Mouse (Mus musculus): Measurements from ENCODE around the gene Ubl3. TPM values are rescaled to one million over a fixed set of nuclear protein-coding genes. Genes with fewer than 3 reads are reported as not detected.

The Ubl3 gene
- polyA plus RNA-seq, 1 experiment from 2014 or later, result 104 TPM

DNA sequence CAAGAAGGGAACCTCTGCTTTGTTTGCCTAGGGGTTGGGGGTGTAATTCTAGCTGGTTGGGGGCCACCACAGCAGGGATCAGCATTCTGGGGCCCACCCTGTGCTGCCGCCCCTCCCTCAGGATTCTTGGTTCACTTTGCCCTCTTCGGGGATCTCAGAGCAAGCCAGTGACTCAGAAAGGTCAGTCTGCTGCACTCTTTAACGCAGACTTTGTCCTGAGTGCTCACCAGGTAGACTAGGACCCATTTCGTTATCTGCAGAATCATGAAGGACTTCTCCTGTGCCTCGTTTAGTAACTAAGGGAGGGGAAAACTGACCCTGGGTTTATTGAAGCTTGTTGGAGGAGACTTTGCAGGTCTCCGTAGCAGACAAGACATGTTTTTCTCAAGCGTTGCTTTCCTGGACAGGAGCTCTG, 38.9 kb upstream of the Ubl3 start:
- no peak for TF ChIP-seq CTCF (IDR thresholded peaks at IDR 0.05; ENCODE audit: low read depth)
- Histone ChIP-seq H3K4me3 (replicated peaks; ENCODE audit: low read depth, low read length) (no peak overlapping the region), H3K9ac (ENCODE audit: low read depth, low read length) (no peak overlapping the region), H3K4me2 (ENCODE audit: low read length) (no peak overlapping the region), H3K4me1 (replicated peaks; ENCODE audit: insufficient read depth, low read length) (no peaks in the 10 kb centered on the region), H3K9me3 (replicated peaks; ENCODE audit: low read length) (no peaks in the 10 kb centered on the region), H3K27me3 (ENCODE audit: insufficient read depth, low read length) (no peaks in the 10 kb centered on the region), H3K36me3 (ENCODE audit: insufficient read depth, low read length) (no peaks in the 10 kb centered on the region), H3K27ac (no peak overlapping the region)
- ATAC-seq (replicated peaks; ENCODE audit: low FRiP score, low read depth) (no peak), DNase-seq (ENCODE audit: low spot score) (no peak)
- WGBS, result 47% methylated on average over 7 of the region's 7 CpGs

DNA sequence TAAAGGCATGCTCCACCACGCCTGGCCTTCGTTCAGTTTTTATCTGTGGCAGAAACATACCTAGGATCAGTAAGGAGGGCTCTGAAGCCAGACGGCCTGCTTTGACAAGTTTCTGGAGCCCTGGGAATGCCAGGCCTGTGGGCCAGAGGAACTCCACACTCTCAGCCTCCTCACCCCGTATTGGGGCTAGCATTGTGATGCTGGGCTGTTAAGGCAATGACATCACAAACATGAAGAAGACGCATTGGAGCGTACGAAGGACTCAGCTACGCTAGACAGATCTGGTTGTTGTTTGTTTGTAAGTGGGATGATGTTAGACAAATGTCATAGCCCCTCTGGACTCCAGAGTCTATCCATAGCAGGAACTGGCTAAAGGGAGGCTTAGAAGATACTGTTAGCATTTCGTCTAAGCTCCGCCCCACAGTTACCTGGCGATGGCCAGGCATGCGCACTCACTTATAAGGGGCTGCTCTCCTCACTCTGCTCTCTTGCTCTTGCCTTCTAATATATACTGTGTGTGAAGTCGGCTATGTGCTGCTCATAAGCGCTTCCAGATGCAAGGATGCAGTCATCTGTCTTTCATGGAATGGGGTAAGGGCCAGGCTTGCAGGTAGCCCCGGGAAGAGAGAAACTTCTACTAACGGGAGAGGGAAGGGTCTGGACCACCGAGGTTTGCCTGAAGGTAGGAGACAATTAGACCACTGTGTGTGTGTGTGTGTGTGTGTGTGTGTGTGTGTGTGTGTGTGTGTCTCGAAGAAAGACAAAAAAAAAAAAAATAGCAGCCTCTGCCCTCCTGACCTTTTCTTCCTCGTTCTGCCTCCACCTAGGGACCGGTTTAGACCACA, 38.2 kb upstream of the Ubl3 start:
- no peak overlapping the region for H3K4me2 ChIP-seq (ENCODE audit: low read length)

DNA sequence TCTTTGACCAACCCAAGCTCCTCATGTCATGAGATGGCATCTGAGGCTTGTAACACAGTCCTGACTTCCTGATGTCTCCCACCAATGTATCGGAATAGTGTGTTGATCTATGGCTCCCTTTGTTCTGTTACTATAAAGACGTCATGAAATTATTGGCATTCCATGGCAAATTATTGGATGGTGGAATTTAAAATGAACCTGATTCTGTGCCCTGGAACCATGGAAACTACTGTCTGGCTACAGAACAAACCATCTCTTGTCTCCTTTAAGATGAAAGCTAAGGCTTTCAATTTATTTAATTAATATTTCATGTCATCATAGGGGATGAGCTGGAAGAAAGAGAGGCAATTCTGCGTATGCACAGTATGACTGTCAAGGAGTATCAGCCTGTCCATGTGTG, 36.4 kb upstream of the Ubl3 start:
- Histone ChIP-seq H3K9ac (ENCODE audit: low read depth, low read length) (no peak overlapping the region), H3K4me1 (replicated peaks; ENCODE audit: insufficient read depth, low read length) (no peaks in the 10 kb centered on the region), H3K36me3 (ENCODE audit: insufficient read depth, low read length) (no peaks in the 10 kb centered on the region), H3K27me3 (ENCODE audit: insufficient read depth, low read length) (no peaks in the 10 kb centered on the region), H3K4me3 (replicated peaks; ENCODE audit: low read depth, low read length) (no peak overlapping the region), H3K9me3 (replicated peaks; ENCODE audit: low read length) (no peaks in the 10 kb centered on the region), H3K27ac (no peak overlapping the region), H3K4me2 (ENCODE audit: low read length) (no peak overlapping the region)
- no peak for ATAC-seq (replicated peaks; ENCODE audit: low FRiP score, low read depth)
- 84% methylated on average over 3 of the region's 3 CpGs for WGBS
- no peak for TF ChIP-seq CTCF (IDR thresholded peaks at IDR 0.05; ENCODE audit: low read depth)
- no peak for DNase-seq (ENCODE audit: low spot score)

More for the DNA sequence above, 38.2 kb upstream of the Ubl3 start:
- Histone ChIP-seq H3K36me3 (ENCODE audit: insufficient read depth, low read length) (no peaks in the 10 kb centered on the region), H3K4me3 (replicated peaks; ENCODE audit: low read depth, low read length) (no peak overlapping the region), H3K27me3 (ENCODE audit: insufficient read depth, low read length) (no peaks in the 10 kb centered on the region), H3K27ac (no peak overlapping the region), H3K9me3 (replicated peaks; ENCODE audit: low read length) (no peaks in the 10 kb centered on the region), H3K9ac (ENCODE audit: low read depth, low read length) (no peak overlapping the region), H3K4me1 (replicated peaks; ENCODE audit: insufficient read depth, low read length) (no peaks in the 10 kb centered on the region)
- ATAC-seq (replicated peaks; ENCODE audit: low FRiP score, low read depth) (no peak), DNase-seq (ENCODE audit: low spot score) (no peak)
- no peak for TF ChIP-seq CTCF (IDR thresholded peaks at IDR 0.05; ENCODE audit: low read depth)
- WGBS, result 64% methylated on average over 20 of the region's 20 CpGs

DNA sequence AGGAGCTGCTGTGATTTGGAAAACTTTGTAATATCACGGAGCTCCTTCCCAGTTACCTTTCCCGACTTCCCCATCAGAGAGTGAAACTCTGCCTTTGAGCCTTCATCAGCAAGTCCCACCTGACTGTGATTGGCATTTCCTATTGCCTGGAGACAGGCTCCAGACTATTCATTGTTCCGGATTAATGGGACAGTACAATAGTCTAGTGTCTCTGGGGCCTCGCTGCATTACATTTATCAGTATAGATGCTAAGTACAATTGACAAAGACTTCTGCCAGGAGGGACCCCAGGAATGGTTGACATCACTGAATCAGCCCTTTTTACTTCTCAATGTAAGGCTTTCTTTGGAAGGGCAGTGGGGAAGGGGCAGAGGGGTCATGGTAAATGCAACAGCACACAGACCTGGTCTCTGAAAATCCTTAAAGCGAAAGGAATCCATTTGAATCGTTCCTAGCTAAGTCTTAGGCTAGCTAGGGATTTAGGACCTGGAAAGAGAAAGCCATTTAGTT, 35.6 kb upstream of the Ubl3 start:
- 74% methylated on average over 6 of the region's 6 CpGs for WGBS
- no peak for ATAC-seq (replicated peaks; ENCODE audit: low FRiP score, low read depth)
- Histone ChIP-seq H3K9ac (ENCODE audit: low read depth, low read length) (no peak overlapping the region), H3K4me1 (replicated peaks; ENCODE audit: insufficient read depth, low read length) (no peaks in the 10 kb centered on the region), H3K4me3 (replicated peaks; ENCODE audit: low read depth, low read length) (no peak overlapping the region), H3K9me3 (replicated peaks; ENCODE audit: low read length) (no peaks in the 10 kb centered on the region), H3K4me2 (ENCODE audit: low read length) (no peak overlapping the region), H3K27me3 (ENCODE audit: insufficient read depth, low read length) (no peaks in the 10 kb centered on the region), H3K36me3 (ENCODE audit: insufficient read depth, low read length) (no peaks in the 10 kb centered on the region), H3K27ac (no peak overlapping the region)
- DNase-seq (ENCODE audit: low spot score), result no peak
- no peak for TF ChIP-seq CTCF (IDR thresholded peaks at IDR 0.05; ENCODE audit: low read depth)

DNA sequence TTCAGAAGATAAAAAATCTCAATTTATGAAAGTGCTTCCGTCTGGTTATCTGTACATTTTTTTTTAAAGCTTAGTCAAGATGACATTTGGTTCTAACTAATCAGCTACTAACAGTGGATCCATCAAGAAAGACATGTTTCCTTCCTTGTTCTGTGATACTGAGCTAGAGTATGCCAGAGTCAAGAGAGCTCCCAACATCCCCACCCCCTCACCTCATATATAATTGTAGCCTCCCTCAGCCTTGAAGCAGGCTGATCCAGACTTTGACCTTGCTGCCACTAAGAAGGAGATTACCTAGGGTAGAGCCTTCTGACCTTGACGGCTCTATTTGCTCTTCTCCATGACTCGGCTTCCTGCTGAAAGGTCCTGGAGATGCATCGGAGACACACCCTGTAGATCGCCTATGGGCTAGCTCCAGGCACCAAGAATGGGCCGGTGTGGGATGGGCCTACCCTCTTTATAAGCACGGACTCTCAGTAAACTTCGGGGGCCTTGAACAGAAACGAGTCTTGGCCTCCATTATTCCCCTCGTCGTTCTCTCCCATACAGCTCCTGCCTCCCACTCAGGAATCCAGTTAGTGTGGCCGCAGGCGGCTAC, 27.9 kb upstream of the Ubl3 start:
- no peaks in the 10 kb centered on the region for H3K27me3 ChIP-seq (ENCODE audit: insufficient read depth, low read length)
- TF ChIP-seq CTCF (IDR thresholded peaks at IDR 0.05; ENCODE audit: low read depth), result no peak
- H3K4me2 ChIP-seq (ENCODE audit: low read length), result no peak overlapping the region
- H3K36me3 ChIP-seq (ENCODE audit: insufficient read depth, low read length), result no peaks in the 10 kb centered on the region
- H3K27ac ChIP-seq, result no peak overlapping the region
- no peaks in the 10 kb centered on the region for H3K4me1 ChIP-seq (replicated peaks; ENCODE audit: insufficient read depth, low read length)
- ATAC-seq (replicated peaks; ENCODE audit: low FRiP score, low read depth) (no peak), DNase-seq (ENCODE audit: low spot score) (no peak)
- 92% methylated on average over 13 of the region's 13 CpGs for WGBS
- H3K4me3 ChIP-seq (replicated peaks; ENCODE audit: low read depth, low read length), result no peak overlapping the region
- H3K9me3 ChIP-seq (replicated peaks; ENCODE audit: low read length), result no peaks in the 10 kb centered on the region
- H3K9ac ChIP-seq (ENCODE audit: low read depth, low read length), result no peak overlapping the region

DNA sequence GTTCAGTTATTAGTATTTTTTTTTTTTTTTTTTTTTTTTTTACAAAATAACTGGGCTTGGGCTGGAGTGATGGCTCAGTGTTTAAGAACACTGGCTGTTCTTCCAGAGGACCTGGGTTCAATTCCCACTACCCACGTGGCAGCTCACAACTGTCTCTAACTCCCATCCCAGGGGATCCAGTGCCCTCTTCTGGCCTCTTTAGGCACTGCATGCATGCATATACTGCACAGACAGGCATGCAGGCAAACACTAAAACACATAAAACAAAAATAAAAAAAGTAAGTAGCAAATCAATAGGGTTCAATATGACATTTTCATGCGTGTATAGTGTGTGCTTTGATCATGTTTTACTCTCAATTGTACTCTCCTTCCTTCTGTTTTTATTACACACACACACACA, 26.6 kb upstream of the Ubl3 start:
- ATAC-seq (replicated peaks; ENCODE audit: low FRiP score, low read depth) (no peak), DNase-seq (ENCODE audit: low spot score) (no peak)
- H3K9me3 ChIP-seq (replicated peaks; ENCODE audit: low read length), result no peaks in the 10 kb centered on the region
- no peak overlapping the region for H3K4me2 ChIP-seq (ENCODE audit: low read length)
- H3K27me3 ChIP-seq (ENCODE audit: insufficient read depth, low read length), result no peaks in the 10 kb centered on the region
- H3K4me1 ChIP-seq (replicated peaks; ENCODE audit: insufficient read depth, low read length), result 0 out of 2 replicates have a peak, but pooled peaks cover 6% of the 10 kb centered on the region
- H3K27ac ChIP-seq, result no peak overlapping the region
- no peak overlapping the region for H3K9ac ChIP-seq (ENCODE audit: low read depth, low read length)
- no peaks in the 10 kb centered on the region for H3K36me3 ChIP-seq (ENCODE audit: insufficient read depth, low read length)
- 88% methylated on average over 2 of the region's 2 CpGs for WGBS
- TF ChIP-seq CTCF (IDR thresholded peaks at IDR 0.05; ENCODE audit: low read depth), result peak; percentile 43; the same call in 1 of the 2 replicates
- H3K4me3 ChIP-seq (replicated peaks; ENCODE audit: low read depth, low read length), result no peak overlapping the region
